Mouse (Mus musculus): ENCODE measurements around the gene Dclk1.

Dclk1 gene

DNA sequence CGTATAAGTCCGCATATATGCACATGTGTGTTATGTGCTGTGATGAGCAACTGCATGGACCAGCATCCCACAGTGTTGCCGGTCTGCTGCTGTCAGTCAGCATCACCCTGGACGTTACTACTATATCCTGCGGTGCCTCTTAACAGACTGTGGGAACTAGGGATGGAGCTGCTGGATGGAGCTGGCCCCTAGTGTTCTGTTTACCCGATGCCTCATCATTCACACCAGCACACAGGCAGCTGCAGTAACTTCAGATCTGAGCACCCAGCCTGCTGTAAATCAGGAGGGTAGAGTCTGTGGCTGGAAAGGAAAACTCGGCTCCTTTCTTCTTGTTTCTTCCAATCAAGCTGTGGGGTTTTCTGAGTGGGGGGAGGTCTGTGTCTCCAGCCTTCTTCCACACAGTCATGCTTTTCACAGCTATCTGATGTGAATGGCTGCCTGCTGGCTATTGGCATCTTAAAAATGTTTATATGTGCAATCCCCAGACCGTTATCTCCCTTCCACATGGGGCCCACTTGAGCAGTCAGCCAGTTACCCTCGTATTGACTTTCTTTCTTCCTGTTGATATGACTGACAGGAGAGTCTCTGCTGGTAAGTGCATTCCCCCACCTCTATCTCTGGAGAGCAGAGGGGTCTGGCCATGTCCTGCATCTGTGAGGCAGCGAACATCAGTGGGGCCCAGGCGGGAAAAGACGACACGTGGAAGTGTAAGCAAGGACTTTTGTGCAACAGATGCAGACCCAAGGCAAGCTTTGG lies 301.9 kb downstream of the Dclk1 start:
- DNase-seq: no peak

DNA sequence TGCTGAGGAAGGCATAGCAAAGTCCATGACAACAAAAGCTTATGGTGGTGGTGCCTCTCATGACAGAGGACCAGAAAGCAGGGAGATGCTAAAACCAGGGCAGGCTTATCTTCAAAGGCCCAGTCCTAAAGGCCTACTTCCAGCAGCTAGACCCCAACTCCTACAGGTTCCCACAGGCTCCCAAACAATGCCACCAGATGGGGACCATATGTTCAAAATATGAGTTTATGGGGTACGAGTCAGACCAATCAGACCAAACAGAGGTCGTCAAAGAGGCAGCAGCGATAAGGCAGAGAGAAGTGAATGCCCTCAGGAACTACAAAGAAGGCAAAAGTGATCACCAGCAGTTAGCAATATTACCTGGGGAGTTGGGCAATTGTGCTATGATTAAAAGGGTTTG lies 303.1 kb downstream of the Dclk1 start:
- no peak for DNase-seq

DNA sequence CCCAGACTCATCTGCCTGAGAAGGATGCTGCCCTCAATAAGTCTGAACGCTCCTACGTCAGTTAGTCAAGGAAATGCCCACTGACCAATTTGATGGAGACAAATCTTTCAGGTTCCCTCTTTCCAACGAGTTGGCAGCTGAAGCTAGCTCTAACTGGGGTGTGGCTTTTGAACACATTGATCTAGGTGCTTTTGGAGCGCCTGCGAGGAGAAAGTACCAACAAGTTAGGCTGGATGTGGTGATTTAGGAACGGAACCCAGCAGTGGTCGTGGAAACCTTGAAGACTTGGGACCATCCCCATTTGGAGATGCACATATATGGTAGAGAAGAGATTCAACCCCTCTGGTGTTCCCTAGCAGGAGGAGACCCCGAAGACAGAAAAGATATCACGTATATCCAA lies 303.8 kb downstream of the Dclk1 start:
- DNase-seq: no peak

DNA sequence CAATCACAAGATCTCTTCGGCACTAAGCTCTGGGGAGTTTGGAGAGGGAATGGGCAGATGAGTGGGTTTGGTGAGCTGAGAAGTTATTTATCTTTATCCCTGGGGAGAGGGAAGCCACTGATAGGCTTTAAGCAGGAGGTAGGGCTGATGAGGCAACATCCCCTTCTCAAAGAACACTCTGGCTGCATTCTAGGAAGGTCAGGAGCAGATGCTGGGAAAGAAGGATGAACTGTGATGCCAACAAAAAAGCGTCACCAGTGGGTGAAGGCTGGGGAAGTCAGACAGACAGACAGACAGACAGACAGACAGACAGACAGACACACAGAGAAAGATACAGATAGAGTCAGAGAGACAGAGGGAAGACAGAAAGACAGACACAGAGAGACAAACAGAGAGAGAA lies 304.9 kb downstream of the Dclk1 start:
- DNase-seq: no peak

DNA sequence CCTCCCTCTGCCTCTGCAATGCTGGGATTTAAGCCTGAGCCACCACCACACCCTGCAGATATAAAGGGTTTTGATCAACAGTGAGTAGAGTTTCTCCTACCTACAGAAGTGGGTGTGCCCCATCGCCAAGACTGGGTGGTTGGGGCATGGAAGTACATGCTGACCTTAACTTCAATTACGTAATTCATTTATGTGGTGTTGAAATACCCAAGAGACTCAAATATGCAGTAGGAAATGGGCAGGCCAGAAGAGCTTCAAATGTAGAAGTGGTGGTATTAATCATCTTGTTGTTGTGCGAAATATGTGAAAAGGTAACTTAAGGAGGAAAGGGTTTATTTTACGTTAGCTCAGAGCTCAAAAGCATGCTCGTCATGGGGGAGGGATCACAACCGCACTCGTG lies 307.2 kb downstream of the Dclk1 start:
- no peak for DNase-seq

DNA sequence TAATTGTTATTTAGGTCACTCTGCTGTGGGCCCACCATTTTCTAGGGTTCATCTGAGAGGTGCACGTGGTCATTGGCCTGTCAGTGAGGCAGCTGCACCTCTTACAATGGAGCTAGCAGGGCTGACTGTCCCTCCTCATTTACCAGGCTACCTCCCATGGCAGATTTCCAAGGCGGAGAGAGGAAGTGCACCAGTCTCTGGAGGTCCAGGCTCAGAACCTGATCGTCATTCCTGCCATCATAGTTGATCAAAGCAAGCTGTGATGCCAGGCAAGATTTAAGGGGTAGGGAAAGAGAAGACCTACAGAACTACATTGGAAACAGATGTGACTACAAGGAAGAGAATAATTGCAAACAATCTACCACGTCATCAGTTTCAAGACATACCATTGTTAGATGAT lies 308.8 kb downstream of the Dclk1 start:
- DNase-seq: no peak

DNA sequence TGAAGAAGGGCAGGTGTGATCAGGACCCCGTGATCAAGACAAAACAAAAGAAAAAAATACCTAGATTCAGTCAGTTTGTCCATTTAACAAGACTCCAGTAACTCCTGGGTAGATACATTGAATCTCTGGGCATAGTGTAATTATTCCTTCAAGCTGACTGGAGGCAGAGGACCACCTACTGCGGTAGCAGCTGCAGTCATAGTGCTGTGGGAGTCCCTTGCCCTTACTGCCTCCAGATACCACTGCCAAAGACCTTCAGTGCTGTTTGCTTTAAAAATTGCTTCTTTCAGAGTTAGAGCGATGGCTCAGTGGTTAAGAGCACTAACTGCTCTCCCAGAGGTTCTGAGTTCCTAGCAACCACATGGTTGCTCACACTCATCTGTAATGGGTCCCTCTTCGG lies 309.7 kb downstream of the Dclk1 start:
- no peak for DNase-seq

DNA sequence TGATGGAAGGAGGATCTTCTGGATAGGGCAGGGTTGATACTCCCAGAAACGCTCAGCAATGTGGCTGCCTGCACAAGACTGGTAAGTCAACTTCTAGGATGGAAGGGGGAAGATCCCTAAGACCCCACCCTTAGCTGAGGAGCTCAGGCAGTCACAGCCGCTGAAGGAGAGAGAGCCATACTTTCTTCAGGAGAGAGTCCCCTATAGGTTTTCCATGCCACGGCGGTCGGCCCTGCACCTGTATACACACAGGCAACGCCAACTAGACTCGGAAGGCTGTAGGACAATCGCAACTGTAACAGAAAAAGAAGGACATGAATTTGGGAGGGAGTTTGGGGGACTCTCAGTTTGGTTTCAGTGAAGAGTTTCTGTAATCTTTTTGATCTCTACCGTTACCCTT lies 310.9 kb downstream of the Dclk1 start:
- no peak for DNase-seq

DNA sequence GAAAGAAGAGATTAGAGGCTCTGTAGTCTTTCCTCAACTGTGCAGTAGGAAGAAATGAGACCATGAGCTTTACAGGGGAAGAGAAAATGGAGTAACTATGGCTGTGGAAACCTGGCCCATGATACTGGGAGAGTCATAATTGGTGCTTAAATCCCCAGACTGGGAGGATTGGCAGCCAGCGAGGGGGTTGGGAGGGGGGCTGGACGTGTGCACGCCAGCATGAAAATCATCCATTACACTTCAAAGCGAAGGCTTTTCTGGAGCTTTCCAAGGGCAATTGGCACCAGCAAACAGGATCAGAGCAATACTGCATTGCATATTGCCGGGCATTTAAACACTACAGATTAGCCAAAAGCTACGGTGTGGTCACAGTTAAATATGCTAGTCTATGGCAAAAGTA lies 313.7 kb downstream of the Dclk1 start:
- DNase-seq: no peak

DNA sequence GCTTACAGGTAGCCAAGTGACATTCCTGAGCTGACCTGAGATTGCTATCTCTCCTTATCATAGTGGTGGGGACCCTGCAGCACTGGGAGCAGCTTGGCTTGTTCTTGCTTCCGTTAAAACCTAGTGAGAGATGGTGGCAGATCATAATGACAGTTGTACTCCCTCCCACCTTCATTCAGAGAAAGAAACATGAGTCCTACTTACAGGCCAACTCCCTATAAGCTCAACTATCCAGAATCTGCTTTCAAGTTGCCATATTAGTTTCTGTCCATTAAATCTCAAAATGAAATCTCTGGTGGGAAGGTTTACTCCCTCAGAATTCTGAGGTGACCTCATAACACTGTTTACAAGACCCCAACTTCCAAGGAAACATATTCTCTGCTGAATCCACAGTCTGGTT lies 316.4 kb downstream of the Dclk1 start:
- no peak for DNase-seq

DNA sequence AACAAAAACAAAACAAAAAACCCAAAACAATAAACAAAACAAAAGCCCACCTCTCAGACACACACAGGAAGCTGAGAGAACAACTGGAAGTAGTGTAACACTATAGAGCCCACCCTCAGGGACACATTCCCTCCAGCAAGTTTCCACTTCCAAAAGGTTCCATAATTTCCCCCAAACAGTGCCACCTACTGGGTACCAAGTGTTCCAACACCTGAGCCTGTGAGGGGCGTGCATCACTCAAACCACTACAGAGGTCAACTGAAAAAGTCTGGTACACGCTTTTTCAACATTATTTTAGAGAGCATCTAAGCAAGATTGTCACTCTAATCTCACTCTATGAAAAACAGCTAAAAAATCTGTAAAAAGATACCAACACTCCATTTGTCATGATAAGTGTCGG lies 325.3 kb downstream of the Dclk1 start:
- DNase-seq: no peak

DNA sequence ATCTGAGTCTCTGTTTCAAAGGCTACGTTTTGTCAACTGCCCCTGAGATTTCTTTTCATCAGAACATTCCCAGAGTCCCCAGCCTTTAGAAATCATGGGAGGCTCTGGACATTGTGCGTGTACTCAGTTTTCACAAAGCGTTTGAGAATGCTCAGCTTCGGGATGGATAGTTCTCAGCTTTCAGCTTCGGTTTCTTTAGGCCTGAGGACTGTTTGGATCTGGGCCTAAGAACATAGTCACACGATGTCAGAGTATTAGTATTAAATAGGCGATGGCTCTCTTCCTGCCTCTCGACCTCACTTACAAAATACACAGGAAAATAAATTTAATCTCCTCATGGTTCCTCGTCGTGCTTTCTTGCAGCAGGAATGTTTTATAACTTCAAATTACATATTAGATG lies 327.4 kb downstream of the Dclk1 start:
- no peak for DNase-seq

DNA sequence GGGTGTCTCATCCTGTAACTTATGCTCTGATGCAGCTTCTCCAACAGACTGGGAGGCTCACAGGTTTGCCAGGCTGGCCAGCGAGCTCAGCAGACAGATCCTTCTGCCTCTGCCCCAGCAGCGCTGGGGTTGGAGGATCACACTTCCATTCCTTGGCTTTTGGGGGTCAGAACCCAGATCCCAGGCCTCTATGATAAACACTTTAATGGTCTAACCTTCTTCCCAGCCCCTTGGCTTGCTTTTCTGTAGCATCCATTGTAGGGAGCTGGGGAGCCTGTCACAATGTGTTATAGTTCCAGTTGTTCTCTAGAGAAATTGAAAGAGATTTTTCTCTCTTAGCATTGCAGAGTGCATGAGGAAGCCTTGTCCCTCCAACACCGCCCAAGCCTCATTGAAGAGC lies 328.9 kb downstream of the Dclk1 start:
- no peak for DNase-seq

DNA sequence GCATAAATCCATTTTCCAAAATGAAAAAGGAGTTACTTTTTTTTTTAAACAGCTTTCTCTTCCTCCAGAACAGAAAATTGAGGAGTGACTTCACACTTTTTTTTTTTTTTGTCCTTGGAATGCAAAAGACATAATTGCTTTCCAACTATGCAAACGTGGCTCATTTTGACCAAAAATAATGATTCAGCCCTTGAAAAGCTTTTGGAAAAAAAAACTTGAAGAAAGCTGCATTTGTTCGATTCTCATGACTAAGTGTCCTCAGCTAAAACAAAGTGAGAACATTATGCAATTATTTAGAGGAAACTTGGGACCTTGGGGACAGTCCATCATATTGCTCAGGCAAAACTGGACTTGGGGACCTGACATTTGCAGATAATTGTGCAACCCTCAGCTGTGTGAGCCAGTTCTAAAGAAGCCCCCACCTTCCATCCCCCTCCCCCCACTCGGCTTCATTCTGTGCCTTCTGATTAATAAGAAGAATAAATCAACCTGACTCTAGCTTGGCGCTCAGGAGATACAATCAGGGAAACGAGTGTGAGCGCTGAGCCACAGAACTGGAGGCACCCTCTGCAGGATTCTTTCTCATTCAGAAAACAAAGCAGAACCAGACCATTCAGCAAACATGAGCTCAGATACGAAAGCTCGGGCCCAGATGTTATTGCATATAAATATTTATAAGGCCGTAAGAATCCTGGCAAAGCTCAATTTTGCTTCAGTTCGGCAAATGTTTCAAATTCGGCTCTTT lies 329.6 kb downstream of the Dclk1 start:
- DNase-seq: no peak

DNA sequence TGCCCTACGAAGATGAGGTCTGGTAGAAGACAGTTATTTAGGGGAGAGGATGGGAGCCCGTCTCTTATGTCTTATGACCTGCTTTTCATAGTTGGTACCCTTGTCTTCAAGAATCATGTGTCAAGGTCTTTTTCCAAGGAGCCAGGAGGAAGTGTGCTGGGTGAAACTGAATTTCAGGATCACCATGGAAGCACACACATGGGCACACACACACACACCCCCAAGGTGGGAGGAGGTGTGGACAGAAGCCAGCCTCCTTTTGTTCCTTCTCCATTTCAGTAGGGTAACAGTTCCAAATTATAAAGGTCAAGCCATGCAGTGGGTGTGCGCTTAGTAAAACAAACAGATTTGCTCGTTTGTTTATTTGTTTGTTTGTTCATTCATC lies 330.1 kb downstream of the Dclk1 start:
- DNase-seq: no peak

DNA sequence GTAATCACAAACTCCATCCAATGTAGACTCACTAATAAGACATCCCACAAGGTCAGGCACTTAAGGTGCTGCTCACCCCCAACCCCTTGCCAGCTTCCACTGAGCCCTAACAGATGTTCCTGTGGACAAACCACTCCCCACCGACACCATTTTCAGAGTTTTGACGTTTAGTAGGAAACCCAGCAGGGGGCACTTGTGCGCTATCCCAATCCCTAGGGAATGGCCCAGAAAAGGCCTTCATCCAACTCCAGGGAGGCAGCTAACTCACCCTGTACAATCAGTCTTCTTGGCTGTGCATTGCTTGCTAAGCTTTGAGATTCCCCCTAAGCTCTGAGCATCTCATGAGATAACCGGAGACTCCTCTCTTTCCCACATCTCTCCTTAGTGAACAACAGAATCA lies 331.8 kb downstream of the Dclk1 start:
- peak; percentile 58 for DNase-seq

DNA sequence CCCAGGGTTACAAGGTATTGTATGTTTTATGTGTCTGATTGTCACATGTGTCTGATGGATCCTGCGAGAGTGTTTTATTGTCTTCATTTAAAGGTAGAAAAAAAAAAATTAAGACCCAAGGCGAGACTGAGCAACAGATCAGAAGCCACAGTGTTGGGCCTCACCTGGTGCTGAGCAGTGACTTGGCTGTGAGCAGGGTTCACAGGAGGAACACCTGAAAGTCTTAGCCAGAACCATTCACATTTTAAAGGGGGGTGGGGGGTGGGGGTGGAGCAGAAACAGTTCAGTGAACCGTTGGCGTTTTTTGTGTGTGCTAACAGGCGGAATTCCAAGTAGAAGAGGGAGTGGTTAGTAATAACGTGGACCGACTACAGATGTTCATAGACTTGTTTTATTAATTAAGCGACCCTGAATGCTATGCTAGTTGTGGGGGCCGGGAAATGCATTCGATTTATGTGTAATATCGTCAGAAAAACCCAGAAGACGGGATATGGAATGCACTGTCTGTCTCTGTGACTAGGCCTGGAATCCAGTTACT lies 345.3 kb downstream of the Dclk1 start:
- DNase-seq: no peak

DNA sequence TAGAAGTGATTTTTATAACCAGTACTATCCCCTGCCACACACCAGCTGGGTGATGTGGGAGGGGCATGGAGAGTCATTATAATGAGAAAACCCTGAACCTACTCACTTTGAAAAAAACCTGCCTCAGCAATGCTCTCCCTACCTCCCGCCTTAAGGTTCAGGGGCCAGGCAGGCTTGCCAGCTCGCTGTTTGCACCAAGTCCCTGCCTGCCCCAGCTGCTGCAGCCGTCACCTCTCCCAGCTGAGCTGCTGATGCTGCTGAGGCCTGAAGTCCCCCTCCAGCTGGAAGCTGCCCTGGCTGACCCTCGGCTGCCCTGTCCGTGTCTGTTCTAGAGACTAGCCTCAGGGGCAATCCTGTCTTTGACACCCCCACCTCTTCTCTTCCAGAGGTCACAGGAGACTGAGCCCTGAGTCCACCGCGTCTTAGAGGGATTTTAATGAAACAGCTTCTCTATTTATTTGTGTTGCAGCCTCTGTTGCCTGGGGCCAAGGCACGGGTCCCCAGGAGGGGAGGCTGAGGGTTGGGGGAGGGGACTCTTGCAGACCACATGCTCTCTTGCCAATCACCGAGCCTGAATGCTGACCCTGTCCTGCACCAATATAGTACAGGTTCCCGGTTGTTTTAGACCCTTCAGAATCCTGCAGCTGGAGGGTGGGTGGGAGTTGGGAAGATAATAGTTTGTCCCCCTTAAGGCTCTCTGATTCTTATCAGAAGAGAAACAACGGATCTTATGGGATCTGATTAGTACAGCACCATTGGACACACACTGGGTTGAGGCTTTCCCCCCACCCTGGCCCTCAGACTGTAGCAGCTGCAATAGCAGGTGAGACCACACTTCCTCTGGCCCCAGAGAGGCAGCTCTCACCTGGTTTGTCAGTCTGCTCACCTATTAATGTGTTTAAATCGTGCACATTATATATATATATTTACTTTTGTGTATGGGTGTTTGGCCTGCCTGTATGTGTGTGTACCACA lies 346.1 kb downstream of the Dclk1 start:
- DNase-seq: no peak

All from right cerebral cortex, postnatal 14 days (tissue).